Mouse (Mus musculus): ENCODE measurements at regions not wholly inside any gene's neighbourhood (a gene's known extent, or its start where the extent isn't known, plus 50 kb on each side); places are given as distances from the start of the nearest gene placed in this dataset.

GRCm38 (mm10) chr15:50583951-50584350 lies 3300.8 kb upstream of the Gm7489 start:
- Histone ChIP-seq H3K9me3 (replicated peaks) (no peaks in the 10 kb centered on the region), H3K36me3 (replicated peaks) (no peaks in the 10 kb centered on the region), H3K4me3 (ENCODE audit: low read depth, low read length) (no peak overlapping the region), H3K4me1 (ENCODE audit: insufficient read depth, low read depth, low read length) (no peaks in the 10 kb centered on the region), H3K27me3 (ENCODE audit: insufficient read depth, low read length) (no peaks in the 10 kb centered on the region)
- ATAC-seq (ENCODE audit: extremely low read depth, insufficient number of reproducible peaks, low FRiP score, poor library complexity, severe bottlenecking) (no peak), DNase-seq (ENCODE audit: low spot score) (no peak)
- TF ChIP-seq POLR2AphosphoS5 (IDR thresholded peaks at IDR 0.05; ENCODE audit: insufficient replicate concordance, low read depth, low read length): no peak

- Histone ChIP-seq H3K9me3 (replicated peaks) (no peaks in the 10 kb centered on the region), H3K4me1 (ENCODE audit: insufficient read depth, low read depth, low read length) (no peaks in the 10 kb centered on the region), H3K36me3 (replicated peaks) (no peaks in the 10 kb centered on the region), H3K27me3 (ENCODE audit: insufficient read depth, low read length) (no peaks in the 10 kb centered on the region), H3K4me3 (ENCODE audit: low read depth, low read length) (no peak overlapping the region)
- TF ChIP-seq TAL1 (conservative IDR thresholded peaks at IDR 0.05; ENCODE audit: low read depth, low read length) (no peak), GATA1 (IDR thresholded peaks at IDR 0.05; ENCODE audit: borderline replicate concordance, low read length) (no peak)
- DNase-seq (ENCODE audit: low spot score) (no peak), ATAC-seq (ENCODE audit: extremely low read depth, insufficient number of reproducible peaks, low FRiP score, poor library complexity, severe bottlenecking) (no peak)
Measured at GRCm38 (mm10) chr15:50585496-50585895, 3299.2 kb upstream of the Gm7489 start.
